Mouse (Mus musculus): Measurements from ENCODE around the gene Cdk15. TPM values are rescaled to one million over a fixed set of nuclear protein-coding genes. Genes with fewer than 3 reads are reported as not detected.
A peak's percentile ranks its signal among the peaks of the same experiment; 100 is the strongest.

The Cdk15 gene
- total RNA-seq, 2 experiments from 2014 or later = 0.62 to 1.3 TPM

GRCm38 (mm10) chr1:59269951-59270689 is 13.4 kb downstream of the Cdk15 start:
- DNase-seq (ENCODE audit: low spot score in 2 of 2) = no peak

DNA sequence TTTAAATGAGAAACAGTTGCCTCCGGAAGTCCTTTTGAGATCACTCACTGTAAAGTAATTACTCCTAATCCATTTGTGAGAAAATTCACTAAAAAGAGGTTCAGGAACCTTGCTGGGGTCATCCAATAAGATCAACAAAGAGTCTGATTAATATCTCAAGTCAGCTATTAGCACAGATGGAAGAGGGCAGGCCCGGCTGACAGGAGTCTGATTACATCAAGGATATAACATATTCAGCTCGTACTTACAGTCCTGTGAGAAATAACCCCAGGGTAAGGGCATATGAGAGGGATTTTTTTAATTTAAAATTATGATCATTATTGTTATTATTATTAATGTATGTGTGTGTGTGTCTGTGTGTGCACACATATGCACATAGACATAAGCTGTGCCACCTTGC is 15.5 kb downstream of the Cdk15 start:
- no peak for DNase-seq (ENCODE audit: low spot score in 2 of 2)

DNA sequence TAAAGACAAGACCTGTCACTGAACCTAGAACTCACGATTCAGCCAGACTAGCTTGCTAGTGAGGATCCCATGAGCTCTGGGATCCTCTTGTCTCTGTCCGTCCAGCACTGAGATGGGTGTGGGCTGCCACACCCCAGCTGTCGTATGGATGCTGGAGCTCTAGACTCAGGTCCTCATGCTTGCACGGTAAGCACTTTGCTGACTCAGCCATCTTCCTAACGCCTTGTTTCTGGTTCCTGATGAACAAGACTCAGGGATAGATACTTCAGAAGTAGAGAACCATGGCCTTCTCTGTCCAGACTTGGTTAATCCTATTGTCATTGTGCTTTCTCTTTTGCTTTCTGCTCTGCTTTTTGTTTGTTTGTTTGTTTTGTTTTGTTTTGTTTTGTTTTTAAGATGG is 29.2 kb downstream of the Cdk15 start:
- no peak for DNase-seq (ENCODE audit: low spot score in 2 of 2)

DNA sequence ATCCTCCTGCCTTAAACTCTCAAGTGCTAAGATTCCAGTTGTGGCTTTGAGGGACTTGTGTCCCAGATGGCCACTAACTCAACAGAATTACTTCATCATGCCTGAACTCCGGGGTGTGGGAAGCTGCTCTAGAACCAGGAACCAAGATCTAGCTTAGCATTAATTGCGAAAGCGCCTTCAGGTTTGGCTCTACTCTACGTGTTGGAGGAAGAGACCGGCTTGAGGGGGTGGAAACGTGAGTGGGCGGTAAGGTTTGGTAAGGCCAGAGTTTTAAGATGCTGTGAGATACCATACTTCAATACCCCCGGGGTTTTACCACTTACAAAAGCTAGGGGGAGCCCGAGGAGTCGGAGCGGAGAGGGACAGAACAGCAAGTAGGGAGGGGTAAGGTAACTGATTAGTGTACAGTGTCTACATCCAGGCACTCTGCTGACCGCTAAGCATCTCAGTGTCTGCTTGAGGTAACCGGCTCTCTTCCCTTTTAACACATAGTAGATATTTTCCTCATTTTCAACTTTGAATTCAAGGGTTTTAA is 29.7 kb downstream of the Cdk15 start:
- no peak for DNase-seq (ENCODE audit: low spot score in 2 of 2)

- no peak for DNase-seq (ENCODE audit: low spot score in 2 of 2)
These were observed 31.0 kb downstream of the Cdk15 start for GRCm38 (mm10) chr1:59287733-59288132.

- DNase-seq (ENCODE audit: low spot score in 2 of 2) = no peak
These were observed 34.9 kb downstream of the Cdk15 start for GRCm38 (mm10) chr1:59291652-59292051.

GRCm38 (mm10) chr1:59295769-59296168 is 39.1 kb downstream of the Cdk15 start:
- no peak for DNase-seq (ENCODE audit: low spot score in 2 of 2)

- DNase-seq (ENCODE audit: low spot score in 2 of 2) = no peak
These were observed 40.5 kb downstream of the Cdk15 start for GRCm38 (mm10) chr1:59297167-59297566.

DNA sequence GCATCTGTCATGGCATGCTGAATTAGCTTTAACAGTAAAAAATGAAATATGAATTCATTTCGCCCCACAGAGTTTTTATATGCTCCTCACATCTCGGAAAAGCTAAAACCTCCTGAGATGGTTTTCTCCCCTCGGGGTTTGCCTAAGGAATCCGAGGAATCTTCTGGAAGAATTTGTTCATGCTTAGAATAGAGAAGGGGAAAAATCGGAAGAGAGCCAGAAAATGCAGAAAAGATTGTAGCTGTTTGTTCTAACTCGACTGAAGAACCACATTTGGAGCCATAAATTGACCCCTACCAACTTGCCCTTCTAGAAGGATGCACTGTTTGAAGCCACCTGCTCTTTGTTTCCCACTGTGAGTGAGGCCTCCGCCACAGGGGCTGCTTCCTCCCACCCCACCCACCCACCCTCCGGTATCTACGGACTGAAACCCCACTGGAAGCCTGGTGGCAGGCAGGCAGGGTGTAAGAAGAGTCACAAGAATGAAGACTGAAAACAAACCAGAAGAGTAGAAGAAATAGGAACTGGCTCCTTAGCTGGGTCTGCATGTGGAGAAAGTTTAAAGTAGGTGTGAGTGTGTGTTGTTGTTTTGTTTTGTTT is 41.9 kb downstream of the Cdk15 start:
- no peak for DNase-seq (ENCODE audit: low spot score in 2 of 2)

- no peak for DNase-seq (ENCODE audit: low spot score in 2 of 2)
These were observed 50.6 kb downstream of the Cdk15 start for GRCm38 (mm10) chr1:59307310-59307709.

DNA sequence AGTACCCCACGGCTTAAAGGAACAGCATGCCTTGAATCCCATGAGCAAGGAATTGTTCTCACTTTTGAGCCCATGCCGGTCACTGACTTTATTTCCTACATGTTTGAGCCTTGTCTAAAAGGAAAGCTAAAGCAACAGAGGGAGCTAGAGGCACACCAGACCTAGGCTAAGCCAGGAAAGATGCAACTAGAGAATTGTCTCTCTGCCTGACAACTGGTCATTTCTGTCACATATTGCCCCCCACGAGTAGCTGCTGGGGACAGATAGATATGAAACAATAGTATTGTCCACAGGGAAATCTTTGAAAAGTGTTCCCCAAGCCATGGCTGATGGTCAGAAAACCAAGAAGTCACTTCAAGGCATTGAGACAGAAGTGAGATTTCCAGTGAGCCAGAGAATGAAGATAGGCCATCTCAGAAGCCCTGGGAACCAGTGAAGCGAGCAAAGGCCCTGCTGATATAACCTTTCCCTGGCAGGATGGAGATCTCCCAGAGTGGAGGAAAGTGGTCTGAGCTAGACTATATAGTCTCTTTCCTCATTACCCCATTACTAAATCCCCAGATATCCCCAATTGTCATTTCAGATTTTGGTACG is 54.7 kb downstream of the Cdk15 start:
- no peak for DNase-seq (ENCODE audit: low spot score in 2 of 2)

DNA sequence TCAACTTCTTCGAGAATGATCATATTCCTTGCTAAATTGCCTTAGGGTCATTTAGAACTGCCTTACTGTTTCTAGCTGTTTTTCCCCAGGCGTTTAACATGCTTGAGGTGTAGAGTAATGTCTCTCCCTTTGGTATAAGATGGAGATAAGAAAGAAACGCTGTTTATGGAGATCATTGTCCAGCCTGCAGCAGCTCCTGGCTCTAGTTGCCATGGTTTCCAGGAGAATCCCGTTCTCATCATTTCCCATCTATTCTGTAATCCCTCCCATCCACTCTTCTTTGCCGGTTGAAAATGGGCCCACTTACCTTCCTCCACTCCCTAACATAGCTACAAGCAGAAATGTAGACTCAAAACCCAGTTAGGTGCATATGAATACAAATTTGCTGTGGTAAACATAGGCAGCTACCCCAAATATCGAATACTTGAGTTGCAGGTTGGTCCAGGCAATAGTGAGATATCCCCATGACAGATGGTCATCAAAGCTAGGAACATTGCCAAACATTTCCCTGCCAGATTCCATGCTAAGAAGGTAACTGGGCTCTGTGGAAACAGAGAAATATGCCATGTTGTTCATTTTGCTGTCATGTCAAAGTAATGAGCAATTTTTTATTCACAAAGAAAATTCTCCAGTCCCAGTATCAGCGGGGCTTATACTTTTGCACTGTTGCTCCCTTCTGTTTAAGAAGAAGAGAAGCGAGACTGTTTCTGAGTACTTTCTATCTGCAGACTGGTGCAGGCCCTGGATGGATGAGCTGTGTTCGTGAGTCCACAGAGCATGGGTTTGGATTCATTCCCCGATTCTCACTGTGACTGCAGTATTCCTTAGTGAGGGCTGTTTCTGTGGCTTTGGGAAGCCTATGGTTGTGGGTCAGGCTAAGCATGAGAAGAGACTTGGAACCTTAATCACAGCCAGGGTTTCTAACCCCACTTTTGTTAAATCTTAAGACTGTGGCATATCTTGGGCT is 55.8 kb downstream of the Cdk15 start:
- peak in 1 of 2 experiments; percentile 31 for DNase-seq (ENCODE audit: low spot score in 2 of 2)

DNA sequence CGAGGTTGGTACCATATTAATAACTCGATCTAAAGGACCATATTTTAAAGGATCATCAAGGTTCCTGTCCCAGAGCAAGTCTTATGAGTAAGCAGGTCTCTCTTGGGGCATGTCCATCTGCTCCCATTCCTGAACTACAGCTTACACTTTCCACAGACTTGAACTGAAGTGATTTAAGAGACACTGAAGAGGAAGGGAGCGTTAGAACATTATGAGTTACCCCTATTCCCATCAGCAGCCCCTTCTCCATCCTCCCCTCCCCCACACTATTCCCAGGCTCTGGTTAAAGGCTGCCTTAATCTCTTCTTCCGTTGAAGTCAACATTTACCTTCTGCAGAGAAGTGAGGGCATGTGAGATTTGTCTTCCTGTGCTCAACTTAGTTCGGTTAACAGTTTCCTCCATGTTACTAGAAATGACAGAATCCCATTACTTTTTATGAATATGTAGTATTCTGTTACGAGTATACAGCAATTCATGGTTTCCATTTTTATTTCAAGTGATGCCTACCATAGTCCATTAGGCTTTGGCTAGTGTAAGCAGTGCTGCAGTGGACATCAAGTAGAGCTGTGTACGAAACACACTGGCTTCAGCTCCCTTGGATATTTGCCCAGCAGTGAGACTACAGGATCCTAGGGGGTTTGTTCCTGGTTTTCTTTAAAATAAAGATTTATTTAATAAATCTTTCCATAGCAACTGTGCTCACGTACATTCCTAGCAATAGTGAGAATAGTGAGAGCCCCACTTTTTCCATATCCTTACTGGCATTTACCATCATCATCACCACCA is 56.6 kb downstream of the Cdk15 start:
- no peak for DNase-seq (ENCODE audit: low spot score in 2 of 2)

DNA sequence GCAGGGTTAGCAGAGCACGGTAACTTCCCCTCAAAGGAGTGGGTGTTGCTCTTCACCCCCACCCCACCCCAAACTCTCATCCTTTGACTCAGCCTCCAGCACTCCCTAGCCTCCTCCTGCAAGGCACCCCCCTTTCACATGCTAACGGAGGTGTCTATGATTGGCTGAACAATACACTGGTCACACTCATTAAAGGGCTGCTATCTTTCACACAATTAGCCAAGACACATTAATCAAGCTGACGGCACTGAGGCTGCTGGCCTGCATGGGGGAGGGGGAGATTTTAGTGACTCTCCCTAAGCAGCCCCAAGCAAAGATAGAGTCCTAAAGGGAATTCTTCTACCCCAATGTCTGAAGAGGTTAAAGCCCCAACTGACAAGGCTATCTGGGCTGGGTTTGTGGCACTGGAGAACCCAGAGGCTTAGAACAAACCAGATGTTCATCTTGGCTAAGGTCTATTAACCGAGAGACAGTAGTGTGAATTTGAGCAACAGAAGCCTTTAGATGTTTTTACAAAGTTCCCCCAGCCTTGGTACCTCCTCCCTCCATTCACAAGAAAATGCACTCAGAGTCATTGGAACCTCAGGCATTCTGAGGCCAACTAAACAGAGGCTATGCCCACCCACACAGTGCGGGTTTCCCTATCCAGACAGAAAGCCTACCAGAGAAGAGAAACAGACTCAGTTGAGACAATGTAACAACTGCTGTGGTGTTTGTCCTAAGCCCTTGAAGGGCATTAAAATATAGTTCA is 58.5 kb downstream of the Cdk15 start:
- no peak for DNase-seq (ENCODE audit: low spot score in 2 of 2)

DNA sequence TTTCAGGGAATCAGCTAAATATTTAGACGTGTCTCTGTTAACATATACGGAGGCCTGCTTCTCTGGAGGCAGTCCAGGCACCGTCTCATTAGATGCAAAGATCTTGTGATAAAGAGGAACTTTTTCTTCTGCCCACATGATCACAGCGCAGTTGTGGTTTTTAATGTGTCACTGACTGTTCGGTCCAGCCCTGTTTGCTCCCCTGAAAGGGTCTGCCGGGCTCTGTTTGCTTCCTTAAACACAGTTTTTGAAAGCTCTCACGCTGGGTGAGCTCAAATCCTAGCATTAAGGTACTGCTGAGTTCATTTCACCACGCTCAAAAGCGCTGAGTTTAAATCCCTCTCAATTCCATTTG is 59.3 kb downstream of the Cdk15 start:
- no peak for DNase-seq (ENCODE audit: low spot score in 2 of 2)

GRCm38 (mm10) chr1:59316386-59317051 is 59.8 kb downstream of the Cdk15 start:
- no peak for DNase-seq (ENCODE audit: low spot score in 2 of 2)

DNA sequence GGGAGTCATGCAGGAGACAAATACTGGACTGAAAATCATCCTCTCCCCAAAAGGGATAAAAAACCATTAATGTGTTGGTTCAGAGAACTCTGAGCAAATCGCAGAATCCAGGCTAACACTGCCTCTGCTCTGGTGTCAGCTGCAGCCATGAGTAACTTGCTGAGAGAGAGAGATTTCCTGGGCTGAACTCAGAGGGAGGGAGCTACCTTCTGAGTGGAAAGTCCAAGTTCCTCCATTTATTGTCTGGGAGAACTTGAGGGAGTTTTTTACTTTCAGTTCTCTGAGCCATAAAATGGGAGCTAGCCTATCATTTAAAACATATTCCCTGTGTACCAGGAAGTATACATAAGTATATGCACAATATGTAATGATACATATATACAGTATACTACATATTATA is 60.7 kb downstream of the Cdk15 start:
- no peak for DNase-seq (ENCODE audit: low spot score in 2 of 2)

- no peak for DNase-seq (ENCODE audit: low spot score in 2 of 2)
These were observed 62.2 kb downstream of the Cdk15 start for GRCm38 (mm10) chr1:59318878-59319277.
